Comparison of ENCODE assay signal across 11 mouse cellular contexts in the genomic region with DNA sequence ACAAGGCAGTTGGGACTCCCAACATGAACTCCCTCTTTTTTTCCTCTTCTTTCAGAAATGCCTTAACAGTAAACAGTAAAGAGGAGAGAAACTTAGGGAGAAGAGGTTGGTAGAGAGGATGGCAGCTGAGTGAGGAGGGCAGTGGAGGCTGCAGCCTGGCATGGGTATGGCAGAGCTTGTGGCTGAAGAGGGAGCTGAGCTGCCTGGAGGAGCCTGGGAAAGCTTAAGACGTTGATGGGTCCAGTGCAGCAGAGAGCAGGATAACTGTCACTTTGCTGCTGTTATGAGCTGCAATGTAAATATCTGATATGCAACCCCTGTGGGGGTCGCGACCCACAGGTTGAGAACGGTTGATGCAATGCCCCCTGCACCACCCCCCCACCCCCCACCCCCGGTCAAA. TPM values are rescaled to one million over a fixed set of nuclear protein-coding genes. Genes with fewer than 3 reads are reported as not detected.
DNase-seq lines count a peak whose midpoint lies in the region; ATAC-seq lines count a peak whose summit lies in the region.
"Had no signal": no experiment of that assay in that cellular context is flagged by ENCODE, and none has a peak within 500 bp of the region (broad histone marks: within the 10 kb centered on the region; RNA-seq: fewer than 3 reads in every experiment).

No protein-coding gene starts in this region.

- H3K36me3 ChIP-seq in forebrain, embryonic 11.5 days (ENCODE audit: control insufficient read depth, insufficient read depth, low read length) = no peaks in the 10 kb centered on the region
- H3K36me3 ChIP-seq in forebrain, embryonic 16.5 days (ENCODE audit: control insufficient read depth, insufficient read depth) = no peaks in the 10 kb centered on the region
- no peaks in the 10 kb centered on the region for H3K36me3 ChIP-seq in liver, embryonic 11.5 days (ENCODE audit: control insufficient read depth, insufficient read depth, low read length)
- H3K36me3 ChIP-seq in intestine, embryonic 14.5 days (ENCODE audit: control insufficient read depth, insufficient read depth, low read length) = no peaks in the 10 kb centered on the region
- H3K36me3 ChIP-seq in neural tube, embryonic 12.5 days = no peaks in the 10 kb centered on the region

- H3K9ac ChIP-seq in forebrain, embryonic 11.5 days (ENCODE audit: low read length) = no peak overlapping the region
- H3K9ac ChIP-seq in forebrain, embryonic 16.5 days (replicated peaks; ENCODE audit: low read depth, low read length) = no peak overlapping the region
- no peak overlapping the region for H3K9ac ChIP-seq in liver, embryonic 11.5 days (ENCODE audit: low read depth, low read length)
- H3K9ac ChIP-seq in intestine, embryonic 14.5 days (ENCODE audit: low read length) = no peak overlapping the region
- H3K9ac ChIP-seq in neural tube, embryonic 12.5 days = no peak overlapping the region

- H3K27ac ChIP-seq in forebrain, embryonic 11.5 days (ENCODE audit: low read depth, low read length) = peak overlapping the region; percentile 50; the same call in 1 of the 2 replicates
- H3K27ac ChIP-seq in forebrain, embryonic 16.5 days (ENCODE audit: low read length) = no peak overlapping the region
- H3K27ac ChIP-seq in liver, embryonic 11.5 days (ENCODE audit: low read depth, low read length) = peak overlapping the region; percentile 13; the same call in 1 of the 2 replicates
- peak overlapping the region; percentile 60 for H3K27ac ChIP-seq in intestine, embryonic 14.5 days (ENCODE audit: low read depth)
- H3K27ac ChIP-seq in neural tube, embryonic 12.5 days = peak overlapping the region; percentile 32; the same call in 1 of the 2 replicates

- intact Hi-C loops in left cerebral cortex, postnatal 10 days (cut with DNase I) = no loop called here

- peaks cover 2% of the 10 kb centered on the region; the same call in 1 of the 2 replicates for H3K4me1 ChIP-seq in forebrain, embryonic 11.5 days (replicated peaks; ENCODE audit: control insufficient read depth, insufficient read depth, low read length)
- peaks cover 4% of the 10 kb centered on the region; the same call in 1 of the 2 replicates for H3K4me1 ChIP-seq in forebrain, embryonic 16.5 days (replicated peaks; ENCODE audit: control insufficient read depth, insufficient read depth, low read length)
- no peaks in the 10 kb centered on the region; the same call in 1 of the 2 replicates for H3K4me1 ChIP-seq in liver, embryonic 11.5 days (replicated peaks; ENCODE audit: control insufficient read depth, insufficient read depth, low read length)
- H3K4me1 ChIP-seq in intestine, embryonic 14.5 days (replicated peaks; ENCODE audit: control insufficient read depth, insufficient read depth, low read length) = peaks cover 12% of the 10 kb centered on the region
- peaks cover 11% of the 10 kb centered on the region for H3K4me1 ChIP-seq in neural tube, embryonic 12.5 days

- no peak for DNase-seq in forebrain, embryonic 11.5 days (ENCODE audit: low spot score)
- no peak for DNase-seq in liver, embryonic 11.5 days (ENCODE audit: low spot score)
- DNase-seq in liver = no peak
- no peak for DNase-seq in intestine, embryonic 14.5 days (ENCODE audit: low spot score)
- no peak for DNase-seq in left cerebral cortex, postnatal 10 days (ENCODE audit: extremely low spot score in 1 of 2, low spot score in 2 of 2)

- 25% methylated on average over 5 of the region's 5 CpGs for WGBS in forebrain, embryonic 11.5 days
- WGBS in forebrain, embryonic 16.5 days = 19% methylated on average over 5 of the region's 5 CpGs
- WGBS in liver, embryonic 11.5 days = 43% methylated on average over 5 of the region's 5 CpGs
- WGBS in intestine, embryonic 14.5 days = 8% methylated on average over 5 of the region's 5 CpGs
- WGBS in neural tube, embryonic 12.5 days = 11% methylated on average over 5 of the region's 5 CpGs

- H3K4me3 ChIP-seq in forebrain, embryonic 11.5 days (ENCODE audit: low read depth, low read length) = no peak overlapping the region
- H3K4me3 ChIP-seq in forebrain, embryonic 16.5 days (replicated peaks; ENCODE audit: low read length) = no peak overlapping the region
- no peak overlapping the region for H3K4me3 ChIP-seq in liver, embryonic 11.5 days (ENCODE audit: low read depth, low read length)
- no peak overlapping the region for H3K4me3 ChIP-seq in intestine, embryonic 14.5 days (ENCODE audit: low read depth, low read length)
- H3K4me3 ChIP-seq in neural tube, embryonic 12.5 days = no peak overlapping the region

- no peaks in the 10 kb centered on the region for H3K27me3 ChIP-seq in forebrain, embryonic 11.5 days (ENCODE audit: control insufficient read depth, insufficient read depth, low read length)
- no peaks in the 10 kb centered on the region for H3K27me3 ChIP-seq in forebrain, embryonic 16.5 days (replicated peaks; ENCODE audit: control insufficient read depth, insufficient read depth, low read length)
- no peaks in the 10 kb centered on the region for H3K27me3 ChIP-seq in liver, embryonic 11.5 days (replicated peaks; ENCODE audit: control insufficient read depth, insufficient read depth, low read length)
- H3K27me3 ChIP-seq in intestine, embryonic 14.5 days (replicated peaks; ENCODE audit: control insufficient read depth, insufficient read depth, low read length) = no peaks in the 10 kb centered on the region
- no peaks in the 10 kb centered on the region for H3K27me3 ChIP-seq in neural tube, embryonic 12.5 days (replicated peaks)

- no peak overlapping the region for H3K4me2 ChIP-seq in forebrain, embryonic 11.5 days (ENCODE audit: low read depth, low read length, severe bottlenecking)
- H3K4me2 ChIP-seq in forebrain, embryonic 16.5 days (ENCODE audit: low read length) = no peak overlapping the region
- no peak overlapping the region for H3K4me2 ChIP-seq in liver, embryonic 11.5 days
- H3K4me2 ChIP-seq in intestine, embryonic 14.5 days (ENCODE audit: low read length) = peak overlapping the region; percentile 14; the same call in 1 of the 2 replicates
- no peak overlapping the region; the same call in 1 of the 2 replicates for H3K4me2 ChIP-seq in neural tube, embryonic 12.5 days (replicated peaks)

- ATAC-seq in forebrain, embryonic 11.5 days (replicated peaks; ENCODE audit: low FRiP score) = no peak
- ATAC-seq in forebrain, embryonic 16.5 days = no peak
- no peak for ATAC-seq in liver, embryonic 11.5 days (replicated peaks; ENCODE audit: low FRiP score)
- ATAC-seq in intestine, embryonic 14.5 days (replicated peaks; ENCODE audit: low FRiP score, low TSS enrichment, low read depth) = peak; percentile 53; the same call in 1 of the 2 replicates
- ATAC-seq in neural tube, embryonic 12.5 days (ENCODE audit: low FRiP score, low read depth) = no peak
- ATAC-seq in megakaryocyte, adult 5-6 weeks (ENCODE audit: poor library complexity, severe bottlenecking) = no peak

- no peaks in the 10 kb centered on the region; the same call in 1 of the 2 replicates for H3K9me3 ChIP-seq in forebrain, embryonic 11.5 days (ENCODE audit: control insufficient read depth, low read length)
- H3K9me3 ChIP-seq in forebrain, embryonic 16.5 days (ENCODE audit: control insufficient read depth, low read length) = no peaks in the 10 kb centered on the region
- H3K9me3 ChIP-seq in liver, embryonic 11.5 days (ENCODE audit: control insufficient read depth, low read length) = no peaks in the 10 kb centered on the region
- H3K9me3 ChIP-seq in intestine, embryonic 14.5 days (ENCODE audit: control insufficient read depth, low read length) = peaks cover 3% of the 10 kb centered on the region; the same call in 1 of the 2 replicates
- no peaks in the 10 kb centered on the region for H3K9me3 ChIP-seq in neural tube, embryonic 12.5 days

RNA-seq across cellular contexts. Expression of a gene that starts 23.6 kb away (rescaled TPM):
- 0.27 and 0.65 TPM in 2 replicates for polyA plus RNA-seq in forebrain, embryonic 11.5 days (2014; fragmentation: Nextera tagmentation; extraction: Ambion mirVana)
- polyA plus RNA-seq in forebrain, embryonic 16.5 days (2015; fragmentation: Nextera tagmentation; extraction: Ambion mirVana) = not detected in 2 replicates
- 0.21 TPM in 1 of 2 replicates, not detected in the other for polyA plus RNA-seq in liver, embryonic 11.5 days (2014; fragmentation: Nextera tagmentation; extraction: Ambion mirVana)
- 0.70 and 0.84 TPM in 2 replicates for polyA plus RNA-seq in intestine, embryonic 14.5 days (2014; fragmentation: Nextera tagmentation; extraction: Ambion mirVana)
- 0.22 and 0.41 TPM in 2 replicates for polyA plus RNA-seq in neural tube, embryonic 12.5 days (2016; fragmentation: Nextera tagmentation; extraction: Ambion mirVana)
- 7.4 and 8.6 TPM in 2 replicates for total RNA-seq in megakaryocyte, adult 5-6 weeks (2015)
- 4.1 and 4.6 TPM in 2 replicates for total RNA-seq in megakaryocyte, adult 5-6 weeks (2017)
- total RNA-seq in left cerebral cortex, postnatal 10 days (2021) = under 1 TPM in 1 of 2 experiments, not detected in 1; 0.51 TPM
- total RNA-seq: hematopoietic stem cell, adult 5-6 weeks; MEL had no signal

RNA-seq across cellular contexts. Expression of a gene that starts 42.2 kb away (rescaled TPM):
- 0.31 TPM in 1 of 2 replicates, not detected in the other for polyA plus RNA-seq in forebrain, embryonic 11.5 days (2014; fragmentation: Nextera tagmentation; extraction: Ambion mirVana)
- 0.16 TPM in 1 of 2 replicates, not detected in the other for polyA plus RNA-seq in forebrain, embryonic 16.5 days (2015; fragmentation: Nextera tagmentation; extraction: Ambion mirVana)
- 0.36 and 0.58 TPM in 2 replicates for polyA plus RNA-seq in liver, embryonic 11.5 days (2014; fragmentation: Nextera tagmentation; extraction: Ambion mirVana)
- polyA plus RNA-seq in intestine, embryonic 14.5 days (2014; fragmentation: Nextera tagmentation; extraction: Ambion mirVana) = 0.35 and 0.61 TPM in 2 replicates
- 0.19 and 0.23 TPM in 2 replicates for polyA plus RNA-seq in neural tube, embryonic 12.5 days (2016; fragmentation: Nextera tagmentation; extraction: Ambion mirVana)
- 0.39 and 0.45 TPM in 2 replicates for total RNA-seq in megakaryocyte, adult 5-6 weeks (2015)
- total RNA-seq in megakaryocyte, adult 5-6 weeks (2017) = 0.18 TPM in 1 of 2 replicates, not detected in the other
- total RNA-seq in left cerebral cortex, postnatal 10 days (2021) = not detected
- total RNA-seq: layer of hippocampus, adult 18-20 months had no signal
